Mouse (Mus musculus): ENCODE measurements around the gene Mlycd.
A peak's percentile ranks its signal among the peaks of the same experiment; 100 is the strongest.
"Not testable (repeated sequence)": the region's sequence is repeated elsewhere in the genome, so short reads cannot be mapped to it uniquely, and the experiment has no call there.

Mlycd gene

GRCm38 (mm10) chr8:119394524-119395026, at the start of gene Mlycd:
Gene Mlycd (plus strand): TSS chr8:119394878.
- DNase-seq (ENCODE audit: low spot score in 2 of 2), result peak; percentile 91 to 92

- DNase-seq (ENCODE audit: low spot score in 2 of 2), result no peak
Measured at GRCm38 (mm10) chr8:119345029-119345682, 49.5 kb upstream of the Mlycd start.

GRCm38 (mm10) chr8:119345683-119346075, 49.0 kb upstream of the Mlycd start:
- no peak for DNase-seq (ENCODE audit: low spot score in 2 of 2)

DNA sequence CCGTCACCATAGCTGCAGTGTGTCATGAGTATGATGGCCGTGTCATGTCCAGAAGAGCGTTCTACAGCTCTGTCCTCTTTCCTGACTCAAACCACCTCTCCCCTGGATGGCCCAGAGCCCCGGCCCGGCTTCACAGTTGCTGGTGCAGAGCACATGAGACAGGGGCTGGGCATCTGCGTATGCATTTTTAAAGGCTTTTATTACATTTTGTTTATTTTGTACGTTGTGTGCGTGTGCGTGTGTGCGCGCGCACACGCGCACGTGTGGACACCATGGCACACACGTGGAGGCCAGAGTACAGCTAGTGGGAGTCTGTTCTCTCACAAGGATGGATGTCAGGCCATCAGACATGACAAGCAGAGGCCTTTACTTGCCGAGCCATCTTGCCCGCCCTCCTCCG, 43.0 kb upstream of the Mlycd start:
- no peak for DNase-seq (ENCODE audit: low spot score in 2 of 2)

- DNase-seq (ENCODE audit: low spot score in 2 of 2), result no peak
Measured at GRCm38 (mm10) chr8:119352977-119353658, 41.6 kb upstream of the Mlycd start.

- DNase-seq (ENCODE audit: low spot score in 2 of 2), result no peak
Measured at GRCm38 (mm10) chr8:119353659-119354023, 41.0 kb upstream of the Mlycd start.

DNA sequence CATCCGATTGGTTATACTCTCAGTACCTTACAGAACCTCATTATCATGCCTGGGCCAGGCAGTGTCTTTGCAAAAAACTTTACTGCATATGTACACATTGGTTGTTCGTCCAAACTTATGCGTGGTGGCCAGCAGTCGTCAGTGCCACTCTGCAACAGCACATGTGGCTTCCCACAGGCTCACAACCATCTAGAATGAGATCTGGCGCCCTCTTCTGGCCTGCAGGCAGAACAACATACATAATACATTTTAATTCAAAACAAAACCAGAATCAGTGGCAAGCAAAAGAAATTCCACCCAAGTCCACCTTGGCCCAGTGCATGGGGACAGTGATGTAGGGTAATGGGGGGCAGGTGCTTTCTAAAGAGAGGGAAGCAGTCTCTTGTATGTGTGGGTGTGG, 38.0 kb upstream of the Mlycd start:
- not testable (repeated sequence) for DNase-seq (ENCODE audit: low spot score in 2 of 2)

DNA sequence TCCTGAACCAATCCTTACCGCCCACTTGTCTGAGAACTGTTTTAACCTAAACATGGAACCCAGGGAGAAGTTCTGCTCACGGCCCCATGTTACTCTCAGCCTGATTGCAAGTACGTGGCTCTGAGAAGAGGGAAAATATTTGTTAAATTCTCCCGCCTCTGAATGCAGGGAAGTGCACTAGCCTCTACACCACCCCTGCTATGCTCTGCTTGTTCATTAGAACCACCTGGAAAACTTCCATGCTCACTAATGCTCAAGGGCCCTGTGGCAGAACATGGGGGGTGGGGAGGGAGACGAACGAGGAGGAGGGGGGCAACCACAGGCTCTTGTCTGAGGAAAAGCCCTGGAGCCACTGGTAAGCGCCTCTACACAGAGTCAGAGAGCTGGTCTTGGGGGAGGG, 36.5 kb upstream of the Mlycd start:
- DNase-seq (ENCODE audit: low spot score in 2 of 2), result no peak

DNA sequence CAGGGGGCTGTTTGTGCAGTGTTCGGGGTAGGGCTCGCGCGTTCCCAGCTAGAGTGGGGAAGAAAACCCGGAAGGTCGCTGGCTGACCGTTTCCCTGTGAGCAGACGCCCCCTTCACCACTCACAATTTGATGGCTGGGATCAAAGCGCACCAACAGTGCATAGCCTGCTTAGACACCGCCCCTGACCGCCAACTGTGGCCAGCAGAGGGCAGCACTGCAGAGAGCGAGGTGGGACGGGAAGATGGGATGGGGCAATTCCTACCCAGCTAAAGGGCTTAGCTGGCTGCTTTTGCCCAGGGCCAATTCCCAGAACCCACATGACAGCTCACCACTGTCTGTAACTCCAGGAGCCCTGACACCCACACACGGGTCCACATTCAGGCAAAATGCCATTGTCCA, 35.8 kb upstream of the Mlycd start:
- DNase-seq (ENCODE audit: low spot score in 2 of 2), result no peak

- no peak for DNase-seq (ENCODE audit: low spot score in 2 of 2)
Measured at GRCm38 (mm10) chr8:119360686-119361295, 33.9 kb upstream of the Mlycd start.

- not testable (repeated sequence) for DNase-seq (ENCODE audit: low spot score in 2 of 2)
Measured at GRCm38 (mm10) chr8:119374716-119375115, 20.0 kb upstream of the Mlycd start.

- DNase-seq (ENCODE audit: low spot score in 2 of 2), result no peak
Measured at GRCm38 (mm10) chr8:119378476-119378875, 16.2 kb upstream of the Mlycd start.

DNA sequence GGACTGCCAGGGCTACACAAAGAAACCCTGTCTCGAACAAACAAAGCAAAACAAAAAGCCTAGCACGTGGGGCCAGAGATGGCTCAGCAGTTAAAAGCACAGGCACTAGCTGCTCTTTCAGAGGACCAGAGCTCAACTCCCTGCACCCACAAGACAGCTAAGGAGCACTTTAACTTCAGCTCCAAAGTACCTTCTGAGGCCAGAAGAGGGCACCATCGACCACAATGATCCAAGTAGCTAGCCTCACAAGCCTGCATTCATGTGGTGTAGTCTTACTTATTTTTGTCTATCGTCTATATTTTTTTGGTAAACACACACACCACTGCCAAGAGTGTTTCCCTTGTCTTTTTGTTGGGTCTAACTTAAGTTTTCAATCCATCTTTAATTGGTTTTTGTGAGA, 14.1 kb upstream of the Mlycd start:
- DNase-seq (ENCODE audit: low spot score in 2 of 2), result no peak

GRCm38 (mm10) chr8:119384478-119384877, 10.2 kb upstream of the Mlycd start:
- DNase-seq (ENCODE audit: low spot score in 2 of 2), result peak; percentile 72 to 92

DNA sequence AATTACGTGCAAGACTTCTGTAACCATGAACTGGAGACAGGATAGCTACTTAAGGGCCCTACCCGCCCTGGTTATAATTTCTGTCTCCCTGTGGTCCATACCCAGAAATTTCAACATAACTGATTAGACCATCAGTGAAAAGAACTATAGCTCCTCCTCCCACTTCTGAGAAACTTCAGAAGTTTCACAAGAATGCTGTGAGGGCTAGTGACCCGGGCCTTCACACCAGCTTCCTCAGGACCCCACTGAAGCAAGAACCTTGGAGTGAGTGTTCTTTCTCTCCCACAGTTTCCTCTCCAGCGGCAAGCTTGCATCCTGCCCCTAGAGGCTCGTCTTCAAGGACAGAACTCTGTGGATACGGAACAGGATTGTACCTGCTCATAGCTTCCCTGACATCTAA, 8.8 kb upstream of the Mlycd start:
- no peak for DNase-seq (ENCODE audit: low spot score in 2 of 2)

- DNase-seq (ENCODE audit: low spot score in 2 of 2), result no peak
Measured at GRCm38 (mm10) chr8:119386988-119387387, 7.7 kb upstream of the Mlycd start.

DNA sequence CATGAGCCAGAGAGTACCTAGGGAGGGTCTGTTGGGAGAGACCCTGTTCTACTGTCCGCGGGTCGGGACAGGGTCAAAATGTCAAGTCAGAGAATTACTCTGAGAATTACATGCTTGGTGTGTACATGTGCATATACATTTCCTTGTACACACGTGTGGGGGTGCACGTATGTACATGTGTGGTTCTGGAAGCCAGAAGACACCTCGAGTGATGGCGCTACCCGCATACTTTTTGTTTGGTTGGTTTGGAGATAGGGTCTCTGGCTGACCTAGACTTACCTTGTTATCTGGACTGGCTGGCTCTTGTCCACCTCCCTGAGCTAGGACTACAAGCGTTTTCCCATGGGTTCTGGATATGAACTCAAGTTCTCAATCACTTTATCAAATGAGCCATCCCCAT, 581 bp upstream of the Mlycd start:
- no peak for DNase-seq (ENCODE audit: low spot score in 2 of 2)

GRCm38 (mm10) chr8:119395072-119395950, 633 bp downstream of the Mlycd start:
- DNase-seq (ENCODE audit: low spot score in 2 of 2), result no peak

GRCm38 (mm10) chr8:119398558-119398957, 3.9 kb downstream of the Mlycd start:
- no peak for DNase-seq (ENCODE audit: low spot score in 2 of 2)

- DNase-seq (ENCODE audit: low spot score in 2 of 2), result no peak
Measured at GRCm38 (mm10) chr8:119399255-119399654, 4.6 kb downstream of the Mlycd start.

GRCm38 (mm10) chr8:119400122-119400671, 5.5 kb downstream of the Mlycd start:
- DNase-seq (ENCODE audit: low spot score in 2 of 2), result no peak

- DNase-seq (ENCODE audit: low spot score in 2 of 2), result no peak
Measured at GRCm38 (mm10) chr8:119400904-119401303, 6.2 kb downstream of the Mlycd start.

All from frontal cortex, postnatal 36 days (tissue).